Mouse (Mus musculus) erythroblast, adult 5-6 weeks (primary cell): Measurements from ENCODE around the gene Gm42417. TPM values are rescaled to one million over a fixed set of nuclear protein-coding genes. Genes with fewer than 3 reads are reported as not detected.

ENCODE experiments used
- ATAC-seq: replicated peaks from 2 replicates; pipeline ENCODE4 v1.8.0; 2016; ENCODE audit warnings: moderate number of reproducible peaks, mild to moderate bottlenecking, moderate TSS enrichment, inconsistent platforms; ENCODE audit not compliant: poor library complexity, low FRiP score, severe bottlenecking
- total RNA-seq, 2 experiments: library from RNA; stranded (forward) in 1 of 2; stranded (reverse) in 1 of 2; fragments of 150-400 nt in 1 of 2; fragments of 200-764, 138-1000 nt in 1 of 2; gene quantifications; 2 replicates each; pipeline versions ENCODE4 v1.2.3 to v1.2.4; 2015 to 2017; ENCODE audit warnings: low replicate concordance in 2 of 2

Gene Gm42417
- total RNA-seq (2015; ENCODE audit: low replicate concordance) (not detected in 2 replicates), total RNA-seq (2017; ENCODE audit: low replicate concordance) (not detected in 2 replicates)

- ATAC-seq: no peak
These were observed at the start of gene Gm42417 for GRCm38 (mm10) chr1:36539186-36539585. Gm42417 (minus strand) TSS chr1:36539429.

GRCm38 (mm10) chr1:36587860-36588259 is 48.6 kb upstream of the Gm42417 start:
- no peak for ATAC-seq

GRCm38 (mm10) chr1:36586288-36586687 is 47.1 kb upstream of the Gm42417 start:
- ATAC-seq: no peak

GRCm38 (mm10) chr1:36583408-36584116 is 44.3 kb upstream of the Gm42417 start:
- ATAC-seq: no peak

GRCm38 (mm10) chr1:36582211-36582610 is 43.0 kb upstream of the Gm42417 start:
- no peak for ATAC-seq

GRCm38 (mm10) chr1:36581260-36581659 is 42.0 kb upstream of the Gm42417 start:
- no peak for ATAC-seq

- ATAC-seq: peak; percentile 36
These were observed 41.4 kb upstream of the Gm42417 start for GRCm38 (mm10) chr1:36580384-36581207.

GRCm38 (mm10) chr1:36579974-36580383 is 40.8 kb upstream of the Gm42417 start:
- 0 out of 2 replicates have a peak, but pooled peaks have one; percentile 8 for ATAC-seq

- no peak for ATAC-seq
These were observed 37.9 kb upstream of the Gm42417 start for GRCm38 (mm10) chr1:36576991-36577675.

- no peak for ATAC-seq
These were observed 36.1 kb upstream of the Gm42417 start for GRCm38 (mm10) chr1:36575347-36575746.

- no peak for ATAC-seq
These were observed 35.1 kb upstream of the Gm42417 start for GRCm38 (mm10) chr1:36574196-36574955.

GRCm38 (mm10) chr1:36573524-36573923 is 34.3 kb upstream of the Gm42417 start:
- no peak for ATAC-seq

- ATAC-seq: no peak
These were observed 33.5 kb upstream of the Gm42417 start for GRCm38 (mm10) chr1:36572709-36573108.

GRCm38 (mm10) chr1:36572140-36572700 is 33.0 kb upstream of the Gm42417 start:
- ATAC-seq: no peak

- ATAC-seq: no peak
These were observed 32.4 kb upstream of the Gm42417 start for GRCm38 (mm10) chr1:36571627-36572026.

- ATAC-seq: no peak
These were observed 31.1 kb upstream of the Gm42417 start for GRCm38 (mm10) chr1:36570320-36570719.

GRCm38 (mm10) chr1:36569694-36570276 is 30.6 kb upstream of the Gm42417 start:
- ATAC-seq: no peak

- no peak for ATAC-seq
These were observed 29.5 kb upstream of the Gm42417 start for GRCm38 (mm10) chr1:36568776-36569175.
